Comparison of ENCODE assay signal across 9 mouse cellular contexts in genomic region chr16:20642161-20642560, GRCm38 (mm10). TPM values are rescaled to one million over a fixed set of nuclear protein-coding genes. Genes with fewer than 3 reads are reported as not detected.
DNase-seq lines count a peak whose midpoint lies in the region; ATAC-seq and TF ChIP-seq lines count a peak whose summit lies in the region.
"Had no signal": no experiment of that assay in that cellular context is flagged by ENCODE, and none has a peak within 500 bp of the region (broad histone marks: within the 10 kb centered on the region; RNA-seq: fewer than 3 reads in every experiment).

No protein-coding gene starts in this region.

- no peak overlapping the region for H3K4me3 ChIP-seq in heart, embryonic 10.5 days
- H3K4me3 ChIP-seq in intestine, postnatal 0 days (ENCODE audit: low read depth, low read length), result no peak overlapping the region
- H3K4me3 ChIP-seq in midbrain, embryonic 14.5 days (replicated peaks; ENCODE audit: low read depth, low read length), result no peak overlapping the region

- peak; percentile 92 for TF ChIP-seq CTCF in intestine, postnatal 0 days (IDR thresholded peaks at IDR 0.05; ENCODE audit: low read depth)

- no peak overlapping the region for H3K4me2 ChIP-seq in intestine, postnatal 0 days (replicated peaks; ENCODE audit: low read depth)
- no peak overlapping the region for H3K4me2 ChIP-seq in midbrain, embryonic 14.5 days (ENCODE audit: low read length)

- H3K4me1 ChIP-seq in heart, embryonic 10.5 days, result no peaks in the 10 kb centered on the region
- no peaks in the 10 kb centered on the region for H3K4me1 ChIP-seq in intestine, postnatal 0 days (replicated peaks; ENCODE audit: control insufficient read depth, insufficient read depth, low read length)
- H3K4me1 ChIP-seq in midbrain, embryonic 14.5 days (ENCODE audit: control insufficient read depth, insufficient read depth, low read length), result no peaks in the 10 kb centered on the region

- no peak for ATAC-seq in intestine, postnatal 0 days
- no peak; the same call in 1 of the 2 replicates for ATAC-seq in midbrain, embryonic 14.5 days (ENCODE audit: low FRiP score, low TSS enrichment)

- 0 out of 2 replicates have a peak, but pooled peaks cover 9% of the 10 kb centered on the region for H3K27me3 ChIP-seq in heart, embryonic 10.5 days (ENCODE audit: insufficient read depth, poor library complexity, severe bottlenecking)
- no peaks in the 10 kb centered on the region for H3K27me3 ChIP-seq in intestine, postnatal 0 days (replicated peaks; ENCODE audit: control insufficient read depth, insufficient read depth, low read length)
- no peaks in the 10 kb centered on the region for H3K27me3 ChIP-seq in midbrain, embryonic 14.5 days (ENCODE audit: control insufficient read depth, insufficient read depth, low read length)

- no peak overlapping the region for H3K9ac ChIP-seq in intestine, postnatal 0 days (ENCODE audit: low read depth, low read length)
- no peak overlapping the region for H3K9ac ChIP-seq in midbrain, embryonic 14.5 days (replicated peaks; ENCODE audit: low read length)

- H3K36me3 ChIP-seq in heart, embryonic 10.5 days, result no peaks in the 10 kb centered on the region
- no peaks in the 10 kb centered on the region for H3K36me3 ChIP-seq in intestine, postnatal 0 days (ENCODE audit: control insufficient read depth, insufficient read depth)
- H3K36me3 ChIP-seq in midbrain, embryonic 14.5 days (ENCODE audit: control insufficient read depth, insufficient read depth, low read length), result 0 out of 2 replicates have a peak, but pooled peaks cover 11% of the 10 kb centered on the region

- WGBS in heart, embryonic 10.5 days, result 5% methylated on average over 8 of the region's 8 CpGs
- under 1% methylated on average over 8 of the region's 8 CpGs for WGBS in intestine, postnatal 0 days
- 3% methylated on average over 8 of the region's 8 CpGs for WGBS in midbrain, embryonic 14.5 days

- H3K27ac ChIP-seq in heart, embryonic 10.5 days, result no peak overlapping the region
- no peak overlapping the region for H3K27ac ChIP-seq in intestine, postnatal 0 days (ENCODE audit: low read depth, low read length)
- no peak overlapping the region for H3K27ac ChIP-seq in midbrain, embryonic 14.5 days (replicated peaks; ENCODE audit: low read depth, low read length)
- H3K27ac ChIP-seq: macrophage had no signal

- intact Hi-C loops in left cerebral cortex, postnatal 4 days (cut with DNase I), result loop anchor here (10.0 kb wide), 1 partner anchor 107 kb away; the partner anchor contains the start of gene Ap2m1

- peak; percentile 67 for DNase-seq in heart, adult 8-10 months (ENCODE audit: low spot score)
- no peak for DNase-seq in heart, embryonic 10.5 days (ENCODE audit: low spot score)
- peak; percentile 75 for DNase-seq in cerebellum, adult 8-10 months
- peak; percentile 46 to 77 for DNase-seq in frontal cortex, postnatal 14 days (ENCODE audit: low spot score in 2 of 2)
- peak; percentile 89 for DNase-seq in left cerebral cortex, postnatal 4 days
- peak; percentile 81 for DNase-seq in midbrain, embryonic 14.5 days
- peak; percentile 23 to 25 for DNase-seq in spleen, postnatal 36 days (ENCODE audit: low spot score in 2 of 2)

- no peaks in the 10 kb centered on the region for H3K9me3 ChIP-seq in heart, embryonic 10.5 days
- no peaks in the 10 kb centered on the region for H3K9me3 ChIP-seq in intestine, postnatal 0 days (ENCODE audit: control insufficient read depth)
- no peaks in the 10 kb centered on the region for H3K9me3 ChIP-seq in midbrain, embryonic 14.5 days (ENCODE audit: control insufficient read depth, low read length)

RNA-seq across cellular contexts. Expression of gene Psmd2, which starts 9.3 kb away (rescaled TPM):
- 100 to 1,000 TPM; 198 to 209 (median 203) TPM for total RNA-seq in heart, adult 8-10 months (2022)
- 385 and 393 TPM in 2 replicates for polyA plus RNA-seq in heart, embryonic 10.5 days (2016; fragmentation: Nextera tagmentation; extraction: Ambion mirVana)
- polyA plus RNA-seq in intestine, postnatal 0 days (2015; fragmentation: Nextera tagmentation; extraction: Ambion mirVana), result 136 and 137 TPM in 2 replicates
- total RNA-seq in left cerebral cortex, postnatal 4 days (2021), result 100 to 1,000 TPM; 262 to 273 TPM
- polyA plus RNA-seq in midbrain, embryonic 14.5 days (2014; fragmentation: Nextera tagmentation; extraction: Ambion mirVana), result 277 and 366 TPM in 2 replicates

RNA-seq across cellular contexts. Expression of gene Ece2, which starts 12.5 kb away (rescaled TPM):
- under 1 TPM; 0.63 to 0.90 (median 0.73) TPM for total RNA-seq in heart, adult 8-10 months (2022)
- 0.95 and 1.4 TPM in 2 replicates for polyA plus RNA-seq in heart, embryonic 10.5 days (2016; fragmentation: Nextera tagmentation; extraction: Ambion mirVana)
- 0.17 and 0.22 TPM in 2 replicates for polyA plus RNA-seq in intestine, postnatal 0 days (2015; fragmentation: Nextera tagmentation; extraction: Ambion mirVana)
- 10 to 100 TPM; 28.6 to 33.0 TPM for total RNA-seq in left cerebral cortex, postnatal 4 days (2021)
- 8.5 and 11.9 TPM in 2 replicates for polyA plus RNA-seq in midbrain, embryonic 14.5 days (2014; fragmentation: Nextera tagmentation; extraction: Ambion mirVana)

RNA-seq across cellular contexts. Expression of gene Camk2n2, which starts 21.1 kb away (rescaled TPM):
- total RNA-seq in heart, adult 8-10 months (2022), result 1 to 10 TPM in 3 of 4 experiments, under 1 TPM in 1; 0.79 to 1.7 (median 1.3) TPM
- polyA plus RNA-seq in heart, embryonic 10.5 days (2016; fragmentation: Nextera tagmentation; extraction: Ambion mirVana), result 0.54 and 0.83 TPM in 2 replicates
- 1.0 and 2.0 TPM in 2 replicates for polyA plus RNA-seq in intestine, postnatal 0 days (2015; fragmentation: Nextera tagmentation; extraction: Ambion mirVana)
- total RNA-seq in left cerebral cortex, postnatal 4 days (2021), result 100 to 1,000 TPM; 197 to 204 TPM
- 35.6 and 54.4 TPM in 2 replicates for polyA plus RNA-seq in midbrain, embryonic 14.5 days (2014; fragmentation: Nextera tagmentation; extraction: Ambion mirVana)

RNA-seq across cellular contexts. Expression of gene Eif4g1, which starts 26.0 kb away (rescaled TPM):
- total RNA-seq in heart, adult 8-10 months (2022), result 100 to 1,000 TPM; 388 to 519 (median 472) TPM
- 188 and 226 TPM in 2 replicates for polyA plus RNA-seq in heart, embryonic 10.5 days (2016; fragmentation: Nextera tagmentation; extraction: Ambion mirVana)
- polyA plus RNA-seq in intestine, postnatal 0 days (2015; fragmentation: Nextera tagmentation; extraction: Ambion mirVana), result 97.8 and 106 TPM in 2 replicates
- total RNA-seq in left cerebral cortex, postnatal 4 days (2021), result 100 to 1,000 TPM; 362 to 378 TPM
- 117 and 123 TPM in 2 replicates for polyA plus RNA-seq in midbrain, embryonic 14.5 days (2014; fragmentation: Nextera tagmentation; extraction: Ambion mirVana)

RNA-seq across cellular contexts. Expression of gene Alg3, which starts 30.6 kb away (rescaled TPM):
- total RNA-seq in heart, adult 8-10 months (2022), result 10 to 100 TPM in 1 of 4 experiments, 1 to 10 TPM in 3; 7.3 to 11.2 (median 8.9) TPM
- 44.3 and 50.7 TPM in 2 replicates for polyA plus RNA-seq in heart, embryonic 10.5 days (2016; fragmentation: Nextera tagmentation; extraction: Ambion mirVana)
- polyA plus RNA-seq in intestine, postnatal 0 days (2015; fragmentation: Nextera tagmentation; extraction: Ambion mirVana), result 24.7 and 27.8 TPM in 2 replicates
- total RNA-seq in left cerebral cortex, postnatal 4 days (2021), result 10 to 100 TPM; 10.9 to 13.9 TPM
- 43.4 and 46.3 TPM in 2 replicates for polyA plus RNA-seq in midbrain, embryonic 14.5 days (2014; fragmentation: Nextera tagmentation; extraction: Ambion mirVana)

Comparison
In these comparisons a context has a peak if more than half of its experiments do, and no peak if none do; other contexts are left out.
1. RNA of gene Camk2n2, which starts 21.1 kb away (polyA plus RNA-seq): 35.6 to 54.4 TPM in midbrain, embryonic 14.5 days; 1.0 to 2.0 TPM in intestine, postnatal 0 days and 0.54 to 0.83 TPM in heart, embryonic 10.5 days; every median in the first group is over 10 times any median in the second.